Mouse (Mus musculus) embryo, embryonic 10.5 days (tissue): ENCODE data around the gene Arid3c.
"Not testable (repeated sequence)": the region's sequence is repeated elsewhere in the genome, so short reads cannot be mapped to it uniquely, and the experiment has no call there.

ENCODE experiments used
- DNase-seq: peaks from one replicate; pipeline ENCODE4 v3.0.0-alpha.2; 2015; ENCODE audit warnings: low spot score

Gene Arid3c

GRCm38 (mm10) chr4:41731052-41731765 is at the start of gene Arid3c:
Gene Arid3c (minus strand): TSS chr4:41731142.
- peak; percentile 53 for DNase-seq

GRCm38 (mm10) chr4:41775840-41776239 is 44.9 kb upstream of the Arid3c start:
- DNase-seq = not testable (repeated sequence)

- not testable (repeated sequence) for DNase-seq
Measured at GRCm38 (mm10) chr4:41774506-41774905, 43.6 kb upstream of the Arid3c start.

GRCm38 (mm10) chr4:41774002-41774401 is 43.1 kb upstream of the Arid3c start, which contains the start of gene Ccl27a:
Gene Ccl27a (minus strand): TSS chr4:41774247.
- peak; percentile 93 for DNase-seq

- DNase-seq = peak; percentile 74
Measured at GRCm38 (mm10) chr4:41773502-41773901, 42.6 kb upstream of the Arid3c start.

- DNase-seq = not testable (repeated sequence)
Measured at GRCm38 (mm10) chr4:41772946-41773345, 42.0 kb upstream of the Arid3c start.

- not testable (repeated sequence) for DNase-seq
Measured at GRCm38 (mm10) chr4:41767301-41767700, 36.4 kb upstream of the Arid3c start.

GRCm38 (mm10) chr4:41763176-41763575 is 32.2 kb upstream of the Arid3c start:
- DNase-seq = not testable (repeated sequence)

- DNase-seq = peak; percentile 43
Measured at GRCm38 (mm10) chr4:41762688-41763114, 31.8 kb upstream of the Arid3c start.

- peak; percentile 83 for DNase-seq
Measured at GRCm38 (mm10) chr4:41762099-41762687, 31.3 kb upstream of the Arid3c start.

- DNase-seq = peak; percentile 19
Measured at GRCm38 (mm10) chr4:41761680-41762079, 30.7 kb upstream of the Arid3c start.

GRCm38 (mm10) chr4:41760911-41761310 is 30.0 kb upstream of the Arid3c start:
- DNase-seq = no peak

GRCm38 (mm10) chr4:41760288-41760721 is 29.4 kb upstream of the Arid3c start:
- DNase-seq = peak; percentile 94

GRCm38 (mm10) chr4:41759656-41760287 is 28.8 kb upstream of the Arid3c start:
- no peak for DNase-seq

GRCm38 (mm10) chr4:41759206-41759605 is 28.3 kb upstream of the Arid3c start:
- no peak for DNase-seq

GRCm38 (mm10) chr4:41758701-41759100 is 27.8 kb upstream of the Arid3c start:
- no peak for DNase-seq

- DNase-seq = no peak
Measured at GRCm38 (mm10) chr4:41758021-41758420, 27.1 kb upstream of the Arid3c start.

GRCm38 (mm10) chr4:41757321-41757720 is 26.4 kb upstream of the Arid3c start:
- no peak for DNase-seq

GRCm38 (mm10) chr4:41756440-41756839 is 25.5 kb upstream of the Arid3c start:
- no peak for DNase-seq

GRCm38 (mm10) chr4:41755338-41756305 is 24.7 kb upstream of the Arid3c start, which contains the start of gene Sigmar1:
Gene Sigmar1 (minus strand): TSS chr4:41756157.
- peak; percentile 93 for DNase-seq

GRCm38 (mm10) chr4:41754797-41755337 is 23.9 kb upstream of the Arid3c start, which contains the start of gene Galt:
Gene Galt (plus strand): TSS chr4:41755228.
- DNase-seq = no peak
